Mouse (Mus musculus) pancreas, adult 10 weeks (tissue): ENCODE data around the gene Crybb3. TPM values are rescaled to one million over a fixed set of nuclear protein-coding genes. Genes with fewer than 3 reads are reported as not detected.

ENCODE experiments used
- polyA plus RNA-seq: library from polyadenylated mRNA; stranded (reverse); fragments of 350-450 nt; fragmentation: Illumina TruSeq; extraction: RNeasy Lipid Tissue Mini Kit (QIAGEN cat#74804); gene quantifications from one replicate; pipeline ENCODE4 v1.2.3, GENCODE M21; 2015; ENCODE audit warnings: low read depth, low replicate concordance; ENCODE audit not compliant: insufficient read depth

The Crybb3 gene
- 3.1 TPM for polyA plus RNA-seq

DNA sequence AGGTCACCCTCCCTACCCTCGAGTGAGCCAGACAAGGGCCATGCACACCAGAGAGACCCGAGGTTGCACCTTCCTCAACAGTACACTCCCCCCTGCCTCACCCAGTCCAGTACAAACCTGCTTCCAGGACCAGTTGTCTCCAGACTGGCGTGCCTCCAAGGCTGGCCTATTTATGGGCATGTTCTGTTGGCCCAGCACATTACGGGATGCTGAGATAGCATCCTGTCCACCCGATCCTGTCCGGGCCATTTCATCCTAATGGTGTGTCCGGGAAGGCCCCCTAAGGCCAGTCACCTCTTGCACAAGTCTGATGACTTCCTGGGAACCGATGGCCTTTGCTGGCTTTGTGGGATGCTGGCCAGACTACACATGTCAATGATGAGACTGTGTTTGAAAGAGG, at the start of gene Crybb3:
Crybb3 (minus strand) TSS at position 146 of the 400 bp plus-strand sequence.

DNA sequence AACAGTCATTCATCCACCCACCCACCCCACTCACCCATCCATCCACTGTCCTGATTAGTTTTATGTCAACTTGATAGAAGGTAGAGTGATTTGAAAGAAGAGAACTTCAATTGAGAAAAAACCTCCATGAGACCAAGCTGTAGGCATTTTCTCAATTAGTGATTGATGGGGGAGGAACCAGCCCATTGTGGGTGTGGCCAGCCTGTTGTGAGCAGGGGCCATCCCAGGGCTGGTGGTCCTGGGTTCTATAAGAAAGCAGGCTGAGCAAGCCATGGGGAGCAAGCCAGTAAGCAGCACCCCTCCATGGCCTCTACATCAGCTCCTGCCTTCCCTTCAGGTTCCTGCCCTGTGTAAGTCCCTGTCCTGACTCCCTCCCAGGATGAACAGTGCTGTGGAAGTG, 11.4 kb downstream of the Crybb3 start, which contains the start of gene Crybb2:
Crybb2 (minus strand) TSS at position 101 of the 400 bp plus-strand sequence.

Other genes starting within 250 kb of the Crybb3 start
- gene Myo18b, start 185.2 kb downstream of the Crybb3 start, polyA plus RNA-seq = not detected
- gene Grk3, start 65.8 kb downstream of the Crybb3 start, polyA plus RNA-seq = 4.8 TPM
- gene Crybb2, start 11.5 kb downstream of the Crybb3 start, polyA plus RNA-seq = not detected
- gene 2900026A02Rik, start 139.7 kb upstream of the Crybb3 start, polyA plus RNA-seq = 10.7 TPM
- not detected for gene Tmem211, start 145.3 kb upstream of the Crybb3 start, polyA plus RNA-seq
- gene Sgsm1, start 229.2 kb upstream of the Crybb3 start, polyA plus RNA-seq = 6.4 TPM